Mouse (Mus musculus): ENCODE measurements around the gene Scgb1a1.
A peak's percentile ranks its signal among the peaks of the same experiment; 100 is the strongest.

- TF ChIP-seq POLR2A (IDR thresholded peaks at IDR 0.05; ENCODE audit: insufficient read length, low read depth): no peak
- no peak for TF ChIP-seq POLR2AphosphoS2 (IDR thresholded peaks at IDR 0.05; ENCODE audit: insufficient read length, low read depth)
- no peak for TF ChIP-seq E2F4 (IDR thresholded peaks at IDR 0.05; ENCODE audit: insufficient read depth)
- 0 out of 2 replicates have a peak, but pooled peaks have one; percentile 14 for TF ChIP-seq CEBPB (IDR thresholded peaks at IDR 0.05; ENCODE audit: insufficient read depth, poor library complexity, severe bottlenecking)
Observed at GRCm38 (mm10) chr19:9083010-9083355, 4.8 kb downstream of the Scgb1a1 start.
